Mouse (Mus musculus) lung, postnatal 0 days (tissue): ENCODE data around the gene Dgkq. TPM values are rescaled to one million over a fixed set of nuclear protein-coding genes. Genes with fewer than 3 reads are reported as not detected.

Source experiments
- ATAC-seq: fragments of 200-750 bp; cut with Nextera tagmentation; 2 replicates; pipeline ENCODE4 v1.8.0; 2017; ENCODE audit warnings: moderate library complexity
- DNase-seq: peaks from one replicate; pipeline ENCODE4 v3.0.0-alpha.2; 2016; ENCODE audit warnings: low spot score
- H3K27ac ChIP-seq: fragments of 300-500 bp; sonication (generic); 2 replicates; pipeline ENCODE4 v1.5.1; 2014; ENCODE audit warnings: antibody characterized with exemption, mild to moderate bottlenecking, low read length, mixed read lengths
- H3K27me3 ChIP-seq: fragments of 300-500 bp; sonication (generic); replicated peaks from 2 replicates; pipeline ENCODE4 v1.6.1; 2014; ENCODE audit warnings: low read length, mixed read lengths; ENCODE audit not compliant: insufficient read depth
- H3K36me3 ChIP-seq: fragments of 300-500 bp; sonication (generic); 2 replicates; pipeline ENCODE4 v1.6.1; 2014; ENCODE audit warnings: low read length, mixed read lengths; ENCODE audit not compliant: insufficient read depth
- H3K4me1 ChIP-seq: fragments of 300-500 bp; sonication (generic); 2 replicates; pipeline ENCODE4 v1.6.1; 2014; ENCODE audit warnings: antibody characterized with exemption, low read depth, low read length, mixed read lengths; ENCODE audit not compliant: insufficient read depth
- H3K4me2 ChIP-seq: fragments of 300-500 bp; sonication (generic); replicated peaks from 2 replicates; pipeline ENCODE4 v1.6.1; 2014; ENCODE audit warnings: low read depth, mild to moderate bottlenecking, low read length, moderate library complexity, mixed read lengths
- H3K4me3 ChIP-seq: fragments of 300-500 bp; sonication (generic); 2 replicates; pipeline ENCODE4 v1.5.1; 2014; ENCODE audit warnings: low read depth, low read length
- H3K9ac ChIP-seq: fragments of 300-500 bp; sonication (generic); replicated peaks from 2 replicates; pipeline ENCODE4 v1.6.1; 2014; ENCODE audit warnings: low read depth, mild to moderate bottlenecking
- H3K9me3 ChIP-seq: fragments of 300-500 bp; sonication (generic); 2 replicates; pipeline ENCODE4 v1.6.1; 2016; ENCODE audit warnings: low read length, mixed read lengths
- CTCF ChIP-seq: IDR thresholded peaks from 2 replicates; pipeline ENCODE4 v1.5.1; 2016; ENCODE audit warnings: antibody characterized with exemption, mild to moderate bottlenecking
- EP300 ChIP-seq: IDR thresholded peaks from 2 replicates; pipeline ENCODE4 v1.6.1; 2016; ENCODE audit warnings: antibody characterized with exemption, mild to moderate bottlenecking, control low read depth
- WGBS: fragments of 180-500 bp; shearing (Covaris S2); extraction: QIAGEN DNeasy Blood & Tissue Kit; methylation state at CpG from one replicate; pipeline ENCODE4 v1.1.7; 2014; 5-methylcytosine and 5-hydroxymethylcytosine counted together
- polyA plus RNA-seq: library from polyadenylated mRNA; unstranded; fragments of >200 nt; fragmentation: Nextera tagmentation; extraction: Ambion mirVana; gene quantifications from 2 replicates; pipeline ENCODE4 v1.2.1, GENCODE M21; 2015

The Dgkq gene
- polyA plus RNA-seq, 1 experiment from 2014 or later = 6.3 TPM

DNA sequence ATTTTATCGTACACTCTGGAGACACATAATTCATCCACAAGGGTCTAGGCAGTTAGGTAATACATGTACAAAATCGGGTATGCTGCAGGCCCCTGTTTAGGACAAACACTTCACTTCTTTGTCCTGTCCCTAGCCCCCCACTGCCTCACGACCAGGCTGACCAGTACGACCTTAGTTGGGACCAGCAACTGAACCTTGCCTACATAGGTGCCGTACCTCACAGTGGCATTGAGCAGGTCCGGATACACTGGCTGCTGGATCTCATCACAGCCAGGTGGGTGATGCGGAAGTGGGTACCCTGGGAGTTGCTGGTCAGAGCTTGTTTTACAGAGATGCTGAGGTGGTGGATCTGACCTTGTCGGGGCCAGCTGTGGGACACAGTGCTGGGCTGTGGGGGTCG lies 514 bp upstream of the Dgkq start:
- ATAC-seq (no peak), DNase-seq (no peak)
- Histone ChIP-seq H3K9me3 (no peaks in the 10 kb centered on the region), H3K27me3 (no peaks in the 10 kb centered on the region), H3K36me3 (peaks cover 10% of the 10 kb centered on the region), H3K9ac (no peak overlapping the region), H3K27ac (no peak overlapping the region), H3K4me3 (no peak overlapping the region), H3K4me2 (peak overlapping the region; percentile 76), H3K4me1 (peaks cover 7% of the 10 kb centered on the region; the same call in 1 of the 2 replicates)
- 68% methylated on average over 9 of the region's 9 CpGs for WGBS
- no peak for TF ChIP-seq EP300
- TF ChIP-seq CTCF = no peak

DNA sequence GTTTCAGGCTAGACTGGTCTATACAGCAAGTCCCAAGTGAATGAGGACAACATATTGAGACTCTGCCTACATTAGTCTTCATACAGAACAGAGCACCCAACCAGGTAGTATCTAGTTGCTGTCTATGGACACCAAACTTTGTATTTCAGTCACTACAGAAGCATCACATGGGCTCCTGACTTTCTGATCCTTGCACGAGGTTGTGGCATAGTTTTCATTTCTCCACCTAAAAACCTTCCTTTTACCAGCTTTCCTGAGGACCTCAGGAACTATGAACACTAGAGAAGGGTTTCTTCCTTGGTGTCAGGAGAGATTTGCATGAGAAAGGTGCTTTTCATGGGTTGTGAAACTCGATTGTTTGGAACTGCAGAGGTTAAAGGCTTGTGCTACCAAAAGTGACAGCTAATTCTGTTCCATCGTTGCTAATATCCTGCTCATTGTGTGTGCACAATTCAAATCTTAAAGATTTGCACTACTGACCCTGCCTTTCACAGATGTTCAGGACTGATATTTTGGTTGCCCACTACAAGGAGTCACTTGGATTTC lies 1.0 kb downstream of the Dgkq start:
- WGBS = 10% methylated on average over 3 of the region's 3 CpGs
- TF ChIP-seq EP300 (no peak), CTCF (no peak)

DNA sequence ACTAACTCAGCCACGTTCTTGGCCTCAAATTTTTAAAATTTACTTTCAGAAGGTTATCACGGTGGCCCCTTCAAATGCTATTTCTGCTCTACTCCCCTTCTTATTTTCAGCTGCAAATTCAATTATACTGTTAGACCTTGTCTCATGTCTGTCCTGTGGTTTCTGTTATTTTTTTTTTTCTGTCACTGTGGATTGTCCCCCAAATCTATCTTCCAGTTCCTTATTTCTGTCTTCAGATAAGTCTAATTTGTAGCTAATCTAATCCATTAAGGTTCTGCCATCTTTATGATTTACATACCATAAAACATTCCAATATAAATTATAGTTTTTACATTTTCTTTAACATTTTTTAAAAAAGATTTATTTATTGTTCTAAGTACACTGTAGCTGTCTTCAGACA lies 2.1 kb downstream of the Dgkq start:
- DNase-seq (no peak), ATAC-seq (no peak)
- Histone ChIP-seq H3K9ac (no peak overlapping the region), H3K36me3 (peaks cover 8% of the 10 kb centered on the region; the same call in 1 of the 2 replicates), H3K4me2 (no peak overlapping the region), H3K9me3 (no peaks in the 10 kb centered on the region), H3K4me1 (peaks cover 7% of the 10 kb centered on the region; the same call in 1 of the 2 replicates), H3K4me3 (no peak overlapping the region), H3K27ac (no peak overlapping the region), H3K27me3 (no peaks in the 10 kb centered on the region)
- no peak for TF ChIP-seq EP300
- TF ChIP-seq CTCF = no peak
- 60% methylated on average over 2 of the region's 2 CpGs for WGBS

More for the DNA sequence above, 1.0 kb downstream of the Dgkq start:
- H3K27ac ChIP-seq = peak overlapping the region; percentile 88
- H3K36me3 ChIP-seq = peaks cover 10% of the 10 kb centered on the region
- peak overlapping the region; percentile 60 for H3K4me3 ChIP-seq
- H3K4me1 ChIP-seq = peaks cover 7% of the 10 kb centered on the region; the same call in 1 of the 2 replicates
- no peak for DNase-seq
- no peaks in the 10 kb centered on the region for H3K27me3 ChIP-seq
- no peaks in the 10 kb centered on the region for H3K9me3 ChIP-seq
- peak overlapping the region; percentile 72 for H3K9ac ChIP-seq
- H3K4me2 ChIP-seq = peak overlapping the region; percentile 76
- ATAC-seq = peak; percentile 3; the same call in 1 of the 2 replicates

DNA sequence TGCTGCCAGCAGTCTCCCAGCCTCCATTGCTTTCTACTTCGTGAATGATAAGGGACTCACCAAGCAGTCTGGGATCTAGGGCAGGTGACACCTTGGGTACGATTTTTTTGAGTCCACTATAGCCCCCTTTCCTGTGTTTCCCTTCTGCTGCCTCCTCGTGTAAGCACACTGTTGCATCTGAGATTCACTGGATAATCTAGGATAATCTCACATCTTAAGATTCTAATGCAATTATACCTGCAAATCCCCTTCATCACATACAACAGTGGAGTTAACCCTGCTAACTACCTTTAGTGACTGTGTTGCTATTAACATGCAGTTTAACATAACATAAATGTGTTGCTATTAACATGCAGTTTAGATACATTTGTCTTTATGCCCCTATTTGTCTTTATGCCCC lies 4.4 kb downstream of the Dgkq start:
- 44% methylated on average over 3 of the region's 3 CpGs for WGBS
- Histone ChIP-seq H3K27ac (no peak overlapping the region), H3K4me1 (peaks cover 8% of the 10 kb centered on the region; the same call in 1 of the 2 replicates), H3K36me3 (no peaks in the 10 kb centered on the region), H3K9me3 (no peaks in the 10 kb centered on the region), H3K27me3 (no peaks in the 10 kb centered on the region), H3K4me3 (no peak overlapping the region), H3K4me2 (no peak overlapping the region), H3K9ac (no peak overlapping the region)
- ATAC-seq = no peak
- TF ChIP-seq EP300 = no peak
- TF ChIP-seq CTCF = no peak
- DNase-seq = no peak

DNA sequence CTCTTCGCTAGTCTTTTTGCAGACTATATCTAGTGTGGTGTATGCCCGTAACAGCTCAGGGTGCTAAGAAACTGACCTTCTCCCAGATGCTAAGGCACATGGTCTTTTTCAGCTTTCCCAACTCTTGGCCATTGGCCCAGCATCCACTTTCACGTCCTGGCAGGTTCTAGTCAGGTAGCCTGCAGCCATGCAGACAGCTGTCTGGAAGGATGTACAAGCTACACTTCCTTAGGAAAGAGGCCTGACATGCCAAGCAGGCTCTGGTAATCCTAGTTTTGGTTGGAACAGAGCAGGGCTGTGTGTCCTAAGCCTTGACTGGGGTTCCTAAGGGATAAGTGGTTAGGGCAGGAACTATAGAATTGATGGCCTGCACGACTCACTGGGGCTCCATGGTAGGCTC lies 6.7 kb downstream of the Dgkq start:
- ATAC-seq = no peak
- no peak overlapping the region for H3K9ac ChIP-seq
- 83% methylated on average over 4 of the region's 4 CpGs for WGBS
- H3K4me3 ChIP-seq = no peak overlapping the region
- no peaks in the 10 kb centered on the region for H3K9me3 ChIP-seq
- no peak overlapping the region for H3K27ac ChIP-seq
- no peak for DNase-seq
- H3K27me3 ChIP-seq = no peaks in the 10 kb centered on the region
- no peak for TF ChIP-seq CTCF
- no peak for TF ChIP-seq EP300
- H3K36me3 ChIP-seq = no peaks in the 10 kb centered on the region
- peaks cover 8% of the 10 kb centered on the region; the same call in 1 of the 2 replicates for H3K4me1 ChIP-seq
- no peak overlapping the region for H3K4me2 ChIP-seq

DNA sequence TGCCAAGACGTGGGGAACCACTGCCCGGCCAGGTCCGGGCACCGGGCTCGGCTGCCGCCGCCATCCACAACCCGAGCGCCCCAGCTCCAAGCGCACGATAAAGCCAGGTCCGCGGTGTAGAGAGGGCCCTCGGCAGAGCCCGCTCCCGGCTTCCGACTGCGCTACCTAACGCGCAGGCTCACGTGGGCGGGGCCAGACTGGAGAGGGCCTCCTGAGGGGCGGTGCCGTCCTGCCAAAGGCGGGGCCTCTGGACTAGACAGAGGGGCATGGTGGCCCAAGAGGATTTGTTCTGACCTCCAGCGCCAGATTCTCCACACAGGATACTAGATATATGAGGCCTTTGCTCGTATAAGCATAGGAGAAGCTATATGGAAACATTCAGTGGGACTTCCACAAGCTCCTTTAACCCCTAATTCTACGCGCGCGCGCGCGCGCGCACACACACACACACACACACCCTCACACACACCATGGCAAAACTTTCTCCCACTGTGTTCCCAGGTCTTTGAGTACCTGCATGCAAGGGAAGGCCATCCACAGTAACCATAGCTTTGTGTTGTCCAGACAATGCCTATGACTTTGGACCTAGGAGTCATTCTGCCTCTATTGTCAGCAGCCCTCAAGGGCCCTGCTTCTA lies 8.7 kb downstream of the Dgkq start:
- TF ChIP-seq EP300 (no peak), CTCF (no peak)
- DNase-seq = peak; percentile 95
- peaks cover 8% of the 10 kb centered on the region; the same call in 1 of the 2 replicates for H3K4me1 ChIP-seq
- no peaks in the 10 kb centered on the region for H3K36me3 ChIP-seq
- peak overlapping the region; percentile 66 for H3K4me3 ChIP-seq
- WGBS = 13% methylated on average over 36 of the region's 36 CpGs
- no peaks in the 10 kb centered on the region for H3K27me3 ChIP-seq
- peak overlapping the region; percentile 85 for H3K9ac ChIP-seq
- H3K9me3 ChIP-seq = no peaks in the 10 kb centered on the region
- peak overlapping the region; percentile 87 for H3K4me2 ChIP-seq
- H3K27ac ChIP-seq = peak overlapping the region; percentile 74
- peak; percentile 100 for ATAC-seq
